Mouse (Mus musculus): Measurements from ENCODE around the gene Tuba8.

- TF ChIP-seq CTCF (IDR thresholded peaks at IDR 0.05; ENCODE audit: control insufficient read depth, insufficient read depth, low read length) (no peak), POLR2A (IDR thresholded peaks at IDR 0.05; ENCODE audit: borderline replicate concordance, control insufficient read depth, low read depth, low read length) (no peak)
Measured at GRCm38 (mm10) chr6:121271707-121272074, 61.2 kb downstream of the Tuba8 start.

Measured in bone marrow, adult 2 months (tissue).